Mouse (Mus musculus): ENCODE measurements around the gene Spata19. TPM values are rescaled to one million over a fixed set of nuclear protein-coding genes. Genes with fewer than 3 reads are reported as not detected.
A peak's percentile ranks its signal among the peaks of the same experiment; 100 is the strongest.

Gene Spata19
- not detected in 2 replicates for polyA plus RNA-seq (2012; ENCODE audit: insufficient read depth, insufficient read length, missing spikeins)

- H3K4me3 ChIP-seq (ENCODE audit: insufficient read depth, low read length), result no peak within 1 kb of the TSS
- no peak within 1 kb of the TSS for H3K27ac ChIP-seq (ENCODE audit: insufficient read depth, low read depth, low read length)
- no peaks in the 10 kb centered on the region for H3K4me1 ChIP-seq (ENCODE audit: control insufficient read depth, insufficient read depth, low read length)
- TF ChIP-seq CTCF (IDR thresholded peaks at IDR 0.05; ENCODE audit: low read depth, low read length) (no peak), POLR2A (IDR thresholded peaks at IDR 0.05; ENCODE audit: borderline replicate concordance, low read depth, low read length) (no peak)
Observed at GRCm38 (mm10) chr9:27396500-27396899, at the start of gene Spata19. Spata19 (plus strand) TSS chr9:27396800.

GRCm38 (mm10) chr9:27353082-27353481 lies 43.5 kb upstream of the Spata19 start:
- no peak overlapping the region for H3K27ac ChIP-seq (ENCODE audit: insufficient read depth, low read depth, low read length)
- H3K4me1 ChIP-seq (ENCODE audit: control insufficient read depth, insufficient read depth, low read length), result no peaks in the 10 kb centered on the region
- TF ChIP-seq POLR2A (IDR thresholded peaks at IDR 0.05; ENCODE audit: borderline replicate concordance, low read depth, low read length), result no peak
- TF ChIP-seq CTCF (IDR thresholded peaks at IDR 0.05; ENCODE audit: low read depth, low read length), result no peak
- H3K4me3 ChIP-seq (ENCODE audit: insufficient read depth, low read length), result no peak overlapping the region

GRCm38 (mm10) chr9:27357893-27358292 lies 38.7 kb upstream of the Spata19 start:
- TF ChIP-seq POLR2A (IDR thresholded peaks at IDR 0.05; ENCODE audit: borderline replicate concordance, low read depth, low read length), result no peak
- TF ChIP-seq CTCF (IDR thresholded peaks at IDR 0.05; ENCODE audit: low read depth, low read length), result no peak
- H3K4me1 ChIP-seq (ENCODE audit: control insufficient read depth, insufficient read depth, low read length), result no peaks in the 10 kb centered on the region
- H3K4me3 ChIP-seq (ENCODE audit: insufficient read depth, low read length), result no peak overlapping the region
- H3K27ac ChIP-seq (ENCODE audit: insufficient read depth, low read depth, low read length), result no peak overlapping the region

- Histone ChIP-seq H3K27ac (ENCODE audit: insufficient read depth, low read depth, low read length) (no peak overlapping the region), H3K4me1 (ENCODE audit: control insufficient read depth, insufficient read depth, low read length) (no peaks in the 10 kb centered on the region), H3K4me3 (ENCODE audit: insufficient read depth, low read length) (no peak overlapping the region)
- TF ChIP-seq CTCF (IDR thresholded peaks at IDR 0.05; ENCODE audit: low read depth, low read length) (no peak), POLR2A (IDR thresholded peaks at IDR 0.05; ENCODE audit: borderline replicate concordance, low read depth, low read length) (no peak)
Observed at GRCm38 (mm10) chr9:27367231-27367630, 29.4 kb upstream of the Spata19 start.

GRCm38 (mm10) chr9:27369108-27369507 lies 27.5 kb upstream of the Spata19 start:
- no peaks in the 10 kb centered on the region for H3K4me1 ChIP-seq (ENCODE audit: control insufficient read depth, insufficient read depth, low read length)
- no peak for TF ChIP-seq POLR2A (IDR thresholded peaks at IDR 0.05; ENCODE audit: borderline replicate concordance, low read depth, low read length)
- TF ChIP-seq CTCF (IDR thresholded peaks at IDR 0.05; ENCODE audit: low read depth, low read length), result no peak
- no peak overlapping the region for H3K4me3 ChIP-seq (ENCODE audit: insufficient read depth, low read length)

GRCm38 (mm10) chr9:27375746-27376145 lies 20.9 kb upstream of the Spata19 start:
- no peak for TF ChIP-seq CTCF (IDR thresholded peaks at IDR 0.05; ENCODE audit: low read depth, low read length)
- TF ChIP-seq POLR2A (IDR thresholded peaks at IDR 0.05; ENCODE audit: borderline replicate concordance, low read depth, low read length), result no peak
- Histone ChIP-seq H3K4me3 (ENCODE audit: insufficient read depth, low read length) (no peak overlapping the region), H3K27ac (ENCODE audit: insufficient read depth, low read depth, low read length) (no peak overlapping the region), H3K4me1 (ENCODE audit: control insufficient read depth, insufficient read depth, low read length) (no peaks in the 10 kb centered on the region)

More at GRCm38 (mm10) chr9:27369108-27369507, 27.5 kb upstream of the Spata19 start:
- no peak overlapping the region for H3K27ac ChIP-seq (ENCODE audit: insufficient read depth, low read depth, low read length)

- no peak for TF ChIP-seq CTCF (IDR thresholded peaks at IDR 0.05; ENCODE audit: low read depth, low read length)
- no peak for TF ChIP-seq POLR2A (IDR thresholded peaks at IDR 0.05; ENCODE audit: borderline replicate concordance, low read depth, low read length)
- Histone ChIP-seq H3K27ac (ENCODE audit: insufficient read depth, low read depth, low read length) (no peak overlapping the region), H3K4me3 (ENCODE audit: insufficient read depth, low read length) (no peak overlapping the region), H3K4me1 (ENCODE audit: control insufficient read depth, insufficient read depth, low read length) (no peaks in the 10 kb centered on the region)
Observed at GRCm38 (mm10) chr9:27386951-27387350, 9.6 kb upstream of the Spata19 start.

GRCm38 (mm10) chr9:27401169-27401568 lies 4.6 kb downstream of the Spata19 start:
- no peak overlapping the region for H3K4me3 ChIP-seq (ENCODE audit: insufficient read depth, low read length)
- no peak for TF ChIP-seq POLR2A (IDR thresholded peaks at IDR 0.05; ENCODE audit: borderline replicate concordance, low read depth, low read length)
- no peak for TF ChIP-seq CTCF (IDR thresholded peaks at IDR 0.05; ENCODE audit: low read depth, low read length)
- H3K27ac ChIP-seq (ENCODE audit: insufficient read depth, low read depth, low read length), result no peak overlapping the region
- H3K4me1 ChIP-seq (ENCODE audit: control insufficient read depth, insufficient read depth, low read length), result no peaks in the 10 kb centered on the region

- Histone ChIP-seq H3K4me3 (ENCODE audit: insufficient read depth, low read length) (no peak overlapping the region), H3K27ac (ENCODE audit: insufficient read depth, low read depth, low read length) (no peak overlapping the region), H3K4me1 (ENCODE audit: control insufficient read depth, insufficient read depth, low read length) (no peaks in the 10 kb centered on the region)
- TF ChIP-seq CTCF (IDR thresholded peaks at IDR 0.05; ENCODE audit: low read depth, low read length) (no peak), POLR2A (IDR thresholded peaks at IDR 0.05; ENCODE audit: borderline replicate concordance, low read depth, low read length) (no peak)
Observed at GRCm38 (mm10) chr9:27409733-27410132, 13.1 kb downstream of the Spata19 start.

GRCm38 (mm10) chr9:27414058-27414460 lies 17.5 kb downstream of the Spata19 start:
- H3K27ac ChIP-seq (ENCODE audit: insufficient read depth, low read depth, low read length), result no peak overlapping the region

GRCm38 (mm10) chr9:27424511-27424910 lies 27.9 kb downstream of the Spata19 start:
- Histone ChIP-seq H3K4me1 (ENCODE audit: control insufficient read depth, insufficient read depth, low read length) (no peaks in the 10 kb centered on the region), H3K27ac (ENCODE audit: insufficient read depth, low read depth, low read length) (no peak overlapping the region), H3K4me3 (ENCODE audit: insufficient read depth, low read length) (no peak overlapping the region)
- TF ChIP-seq CTCF (IDR thresholded peaks at IDR 0.05; ENCODE audit: low read depth, low read length), result no peak
- TF ChIP-seq POLR2A (IDR thresholded peaks at IDR 0.05; ENCODE audit: borderline replicate concordance, low read depth, low read length), result no peak

More at GRCm38 (mm10) chr9:27414058-27414460, 17.5 kb downstream of the Spata19 start:
- TF ChIP-seq CTCF (IDR thresholded peaks at IDR 0.05; ENCODE audit: low read depth, low read length), result peak; percentile 67
- TF ChIP-seq POLR2A (IDR thresholded peaks at IDR 0.05; ENCODE audit: borderline replicate concordance, low read depth, low read length), result no peak
- no peaks in the 10 kb centered on the region for H3K4me1 ChIP-seq (ENCODE audit: control insufficient read depth, insufficient read depth, low read length)
- no peak overlapping the region for H3K4me3 ChIP-seq (ENCODE audit: insufficient read depth, low read length)

Measured in bone marrow macrophage, adult 2 months (primary cell).